In genomic region chr1:56738641-56739040, GRCm38 (mm10) we compare ENCODE assay signal across 22 mouse cellular contexts.
DNase-seq lines count a peak whose midpoint lies in the region; ATAC-seq and TF ChIP-seq lines count a peak whose summit lies in the region.
"Had no signal": no experiment of that assay in that cellular context is flagged by ENCODE, and none has a peak within 500 bp of the region (broad histone marks: within the 10 kb centered on the region; RNA-seq: fewer than 3 reads in every experiment).

No protein-coding gene starts in this region.

- DNase-seq in forebrain, embryonic 14.5 days (ENCODE audit: low spot score): peak; percentile 42
- DNase-seq in forebrain, embryonic 11.5 days (ENCODE audit: low spot score): no peak
- DNase-seq in heart, adult 11 months: peak; percentile 28
- peak; percentile 54 for DNase-seq in brain, embryonic 18.5 days (ENCODE audit: low read depth, low spot score)
- peak; percentile 71 for DNase-seq in forebrain, postnatal 0 days
- DNase-seq in lung, postnatal 4 days: no peak
- DNase-seq: adrenal gland, adult 2 months; adrenal gland, postnatal 25 days; cerebellum, adult 11 months; cerebellum, adult 8-10 months; cerebellum, postnatal 14 days; gastrocnemius, postnatal 25 days; heart, adult 2 months; kidney, adult 2 months had no signal

- peak; percentile 37; the same call in 1 of the 2 replicates for ATAC-seq in forebrain, embryonic 14.5 days
- ATAC-seq in forebrain, embryonic 11.5 days (replicated peaks; ENCODE audit: low FRiP score): no peak
- ATAC-seq in heart, embryonic 11.5 days (replicated peaks; ENCODE audit: insufficient number of reproducible peaks, low FRiP score, low TSS enrichment): no peak
- peak; percentile 92 for ATAC-seq in forebrain, postnatal 0 days
- ATAC-seq: CD4-positive, CD25-positive, alpha-beta regulatory T cell, adult 4 months; intestine, postnatal 0 days had no signal

- no peaks in the 10 kb centered on the region for H3K9me3 ChIP-seq in forebrain, embryonic 14.5 days (replicated peaks; ENCODE audit: control insufficient read depth, low read length)
- H3K9me3 ChIP-seq in forebrain, embryonic 11.5 days (ENCODE audit: control insufficient read depth, low read length): no peaks in the 10 kb centered on the region; the same call in 1 of the 2 replicates
- no peaks in the 10 kb centered on the region for H3K9me3 ChIP-seq in heart, embryonic 11.5 days (replicated peaks; ENCODE audit: control insufficient read depth, low read length)
- no peaks in the 10 kb centered on the region for H3K9me3 ChIP-seq in forebrain, postnatal 0 days (ENCODE audit: low read length)
- H3K9me3 ChIP-seq: embryonic facial prominence, embryonic 12.5 days; embryonic facial prominence, embryonic 15.5 days; heart, embryonic 10.5 days; hindbrain, embryonic 15.5 days had no signal

- H3K36me3 ChIP-seq in forebrain, embryonic 14.5 days (ENCODE audit: control insufficient read depth, insufficient read depth, low read length): no peaks in the 10 kb centered on the region
- no peaks in the 10 kb centered on the region for H3K36me3 ChIP-seq in forebrain, embryonic 11.5 days (ENCODE audit: control insufficient read depth, insufficient read depth, low read length)
- no peaks in the 10 kb centered on the region for H3K36me3 ChIP-seq in heart, embryonic 11.5 days (ENCODE audit: control insufficient read depth, insufficient read depth, low read length)
- H3K36me3 ChIP-seq in forebrain, postnatal 0 days (ENCODE audit: insufficient read depth): no peaks in the 10 kb centered on the region
- H3K36me3 ChIP-seq: embryonic facial prominence, embryonic 12.5 days; embryonic facial prominence, embryonic 15.5 days; heart, embryonic 10.5 days; hindbrain, embryonic 12.5 days; hindbrain, embryonic 15.5 days had no signal

- no peaks in the 10 kb centered on the region for H3K27me3 ChIP-seq in forebrain, embryonic 14.5 days (replicated peaks; ENCODE audit: control insufficient read depth, insufficient read depth, low read length)
- H3K27me3 ChIP-seq in forebrain, embryonic 11.5 days (ENCODE audit: control insufficient read depth, insufficient read depth, low read length): no peaks in the 10 kb centered on the region
- no peaks in the 10 kb centered on the region for H3K27me3 ChIP-seq in heart, embryonic 11.5 days (ENCODE audit: control insufficient read depth, insufficient read depth, low read length)
- no peaks in the 10 kb centered on the region for H3K27me3 ChIP-seq in forebrain, postnatal 0 days (ENCODE audit: insufficient read depth, low read length)
- H3K27me3 ChIP-seq: embryonic facial prominence, embryonic 12.5 days; embryonic facial prominence, embryonic 15.5 days; hindbrain, embryonic 12.5 days; hindbrain, embryonic 15.5 days had no signal

- no peak for TF ChIP-seq CTCF in forebrain, postnatal 0 days (IDR thresholded peaks at IDR 0.05; ENCODE audit: low read depth)

- H3K4me2 ChIP-seq in forebrain, embryonic 14.5 days (ENCODE audit: low read length): no peak overlapping the region
- H3K4me2 ChIP-seq in forebrain, embryonic 11.5 days (ENCODE audit: low read depth, low read length, severe bottlenecking): no peak overlapping the region
- H3K4me2 ChIP-seq in heart, embryonic 11.5 days: no peak overlapping the region
- no peak overlapping the region for H3K4me2 ChIP-seq in forebrain, postnatal 0 days (ENCODE audit: low read depth)
- H3K4me2 ChIP-seq: embryonic facial prominence, embryonic 12.5 days; embryonic facial prominence, embryonic 15.5 days; hindbrain, embryonic 12.5 days; hindbrain, embryonic 15.5 days had no signal

- H3K4me3 ChIP-seq in forebrain, embryonic 14.5 days (ENCODE audit: low read depth, low read length): no peak overlapping the region
- no peak overlapping the region for H3K4me3 ChIP-seq in forebrain, embryonic 11.5 days (ENCODE audit: low read depth, low read length)
- no peak overlapping the region for H3K4me3 ChIP-seq in heart, embryonic 11.5 days (ENCODE audit: low read depth, low read length)
- H3K4me3 ChIP-seq in forebrain, postnatal 0 days (ENCODE audit: low read depth, low read length): no peak overlapping the region
- H3K4me3 ChIP-seq: embryonic facial prominence, embryonic 12.5 days; embryonic facial prominence, embryonic 15.5 days; heart, adult 2 months; heart, embryonic 10.5 days; hindbrain, embryonic 12.5 days; hindbrain, embryonic 15.5 days had no signal

- no peaks in the 10 kb centered on the region for H3K4me1 ChIP-seq in forebrain, embryonic 14.5 days (ENCODE audit: control insufficient read depth, insufficient read depth, low read length)
- H3K4me1 ChIP-seq in forebrain, embryonic 11.5 days (replicated peaks; ENCODE audit: control insufficient read depth, insufficient read depth, low read length): no peaks in the 10 kb centered on the region
- H3K4me1 ChIP-seq in heart, embryonic 11.5 days (ENCODE audit: control insufficient read depth, insufficient read depth, low read length): no peaks in the 10 kb centered on the region
- H3K4me1 ChIP-seq in forebrain, postnatal 0 days (ENCODE audit: insufficient read depth): no peaks in the 10 kb centered on the region
- H3K4me1 ChIP-seq: embryonic facial prominence, embryonic 12.5 days; embryonic facial prominence, embryonic 15.5 days; heart, embryonic 10.5 days; hindbrain, embryonic 12.5 days; hindbrain, embryonic 15.5 days had no signal

- 82% methylated on average over 10 of the region's 10 CpGs for WGBS in forebrain, embryonic 14.5 days
- WGBS in forebrain, embryonic 11.5 days: 94% methylated on average over 10 of the region's 10 CpGs
- 65% methylated on average over 10 of the region's 10 CpGs for WGBS in heart, embryonic 11.5 days (ENCODE audit: insufficient replicate concordance)
- WGBS in forebrain, postnatal 0 days: 66% methylated on average over 10 of the region's 10 CpGs

- no peak overlapping the region for H3K27ac ChIP-seq in forebrain, embryonic 14.5 days (ENCODE audit: low read depth, low read length)
- H3K27ac ChIP-seq in forebrain, embryonic 11.5 days (ENCODE audit: low read depth, low read length): no peak overlapping the region
- H3K27ac ChIP-seq in heart, embryonic 11.5 days (ENCODE audit: low read depth, low read length): no peak overlapping the region
- 0 out of 2 replicates have a peak overlapping the region, but pooled peaks have one; percentile 22 for H3K27ac ChIP-seq in forebrain, postnatal 0 days (ENCODE audit: low read depth, low read length)
- H3K27ac ChIP-seq: embryonic facial prominence, embryonic 12.5 days; embryonic facial prominence, embryonic 15.5 days; heart, adult 2 months; heart, embryonic 10.5 days; hindbrain, embryonic 12.5 days; hindbrain, embryonic 15.5 days had no signal

- H3K9ac ChIP-seq in forebrain, embryonic 14.5 days (ENCODE audit: low read length): no peak overlapping the region
- no peak overlapping the region for H3K9ac ChIP-seq in forebrain, embryonic 11.5 days (ENCODE audit: low read length)
- H3K9ac ChIP-seq in heart, embryonic 11.5 days (ENCODE audit: low read depth, low read length): no peak overlapping the region
- no peak overlapping the region for H3K9ac ChIP-seq in forebrain, postnatal 0 days
- H3K9ac ChIP-seq: embryonic facial prominence, embryonic 12.5 days; embryonic facial prominence, embryonic 15.5 days; hindbrain, embryonic 12.5 days; hindbrain, embryonic 15.5 days had no signal

Comparison
In these comparisons a context has a peak if more than half of its experiments do, and no peak if none do; other contexts are left out.
1. ATAC-seq: peak in forebrain, embryonic 14.5 days (single experiment) and forebrain, postnatal 0 days (single experiment); none in forebrain, embryonic 11.5 days (single experiment) and heart, embryonic 11.5 days (single experiment).
2. DNase-seq: peak in forebrain, embryonic 14.5 days (single experiment), heart, adult 11 months (single experiment), brain, embryonic 18.5 days (single experiment) and forebrain, postnatal 0 days (single experiment); none in forebrain, embryonic 11.5 days (single experiment) and lung, postnatal 4 days (0 of 2).